Mouse (Mus musculus) layer of hippocampus, postnatal 14 days (tissue): ENCODE measurements at regions not wholly inside any gene's neighbourhood (a gene's known extent, or its start where the extent isn't known, plus 50 kb on each side); places are given as distances from the start of the nearest gene placed in this dataset.

ENCODE experiments used
- DNase-seq, 2 experiments: peaks; one replicate each; pipeline ENCODE4 v3.0.0; 2021 to 2022; ENCODE audit warnings: low spot score in 2 of 2, mixed read lengths in 1 of 2

- DNase-seq = no peak
Measured at GRCm38 (mm10) chr6:91617685-91618084, 66.2 kb upstream of the Slc6a6 start.

- DNase-seq = no peak
Measured at GRCm38 (mm10) chr6:91619009-91619408, 64.8 kb upstream of the Slc6a6 start.

GRCm38 (mm10) chr6:91619735-91620732 lies 63.8 kb upstream of the Slc6a6 start:
- no peak for DNase-seq

- no peak for DNase-seq
Measured at GRCm38 (mm10) chr6:91621437-91621836, 62.4 kb upstream of the Slc6a6 start.

- no peak for DNase-seq
Measured at GRCm38 (mm10) chr6:91622425-91622824, 61.4 kb upstream of the Slc6a6 start.

GRCm38 (mm10) chr6:91623646-91624045 lies 60.2 kb upstream of the Slc6a6 start:
- DNase-seq = no peak

- DNase-seq = no peak
Measured at GRCm38 (mm10) chr6:91629230-91629629, 54.6 kb upstream of the Slc6a6 start.

- DNase-seq = no peak
Measured at GRCm38 (mm10) chr6:91631261-91631660, 52.6 kb upstream of the Slc6a6 start.
